Mouse (Mus musculus) embryonic fibroblast, embryonic 13.5 days (primary cell): ENCODE data around the gene Olfr684. TPM values are rescaled to one million over a fixed set of nuclear protein-coding genes. Genes with fewer than 3 reads are reported as not detected.

Experiments used
- H3K27ac ChIP-seq: 2 replicates; pipeline ENCODE4 v1.5.1; 2012; ENCODE audit warnings: low read length, control low read depth, inconsistent platforms; ENCODE audit not compliant: insufficient read depth
- H3K4me1 ChIP-seq: 2 replicates; pipeline ENCODE4 v1.6.1; 2011; ENCODE audit warnings: low read length; ENCODE audit not compliant: control insufficient read depth, insufficient read depth
- H3K4me3 ChIP-seq: 2 replicates; pipeline ENCODE4 v1.5.1; 2011; ENCODE audit warnings: mild to moderate bottlenecking, control low read depth, low read length; ENCODE audit not compliant: insufficient read depth
- CTCF ChIP-seq: IDR thresholded peaks from 2 replicates; pipeline ENCODE4 v1.5.1; 2011; ENCODE audit warnings: mild to moderate bottlenecking, control low read depth, low read length, moderate library complexity, borderline replicate concordance; ENCODE audit not compliant: insufficient read depth
- POLR2A ChIP-seq: IDR thresholded peaks from 2 replicates; pipeline ENCODE4 v1.6.1; 2011; ENCODE audit warnings: low read depth, mild to moderate bottlenecking, control low read depth, low read length, moderate library complexity
- polyA plus RNA-seq: library from polyadenylated mRNA; stranded (reverse); fragments of >200 nt; gene quantifications from 2 replicates; pipeline ENCODE4 v1.2.4, GENCODE M21; 2011; ENCODE audit warnings: low read depth; ENCODE audit not compliant: missing spikeins, insufficient read length

Olfr684 gene
- polyA plus RNA-seq, result not detected in 2 replicates

DNA sequence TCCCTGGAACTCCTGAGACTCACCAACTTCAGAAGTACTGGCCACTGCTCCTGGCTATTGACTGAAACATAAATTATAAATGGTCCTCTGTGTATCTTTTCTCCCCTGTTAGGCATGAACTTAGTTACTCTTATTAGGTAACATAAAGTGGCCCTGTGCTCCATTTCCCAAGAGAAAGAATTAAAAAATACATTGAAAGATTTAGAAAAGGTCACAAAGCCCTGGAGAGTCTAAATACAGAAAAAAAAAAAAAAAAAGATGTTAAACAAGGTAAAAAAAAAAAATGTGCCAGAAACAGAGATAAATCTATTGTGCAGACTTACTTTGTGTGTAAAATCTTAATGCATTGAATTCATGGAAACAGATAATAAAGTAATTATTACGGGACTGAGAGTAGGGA is at the start of gene Olfr684:
Gene Olfr684, minus strand, starts transcription at position 101 of the 400 bp plus-strand sequence.
- Histone ChIP-seq H3K4me1 (no peaks in the 10 kb centered on the region), H3K27ac (no peak within 1 kb of the TSS), H3K4me3 (no peak within 1 kb of the TSS)
- TF ChIP-seq POLR2A, result no peak
- no peak for TF ChIP-seq CTCF

DNA sequence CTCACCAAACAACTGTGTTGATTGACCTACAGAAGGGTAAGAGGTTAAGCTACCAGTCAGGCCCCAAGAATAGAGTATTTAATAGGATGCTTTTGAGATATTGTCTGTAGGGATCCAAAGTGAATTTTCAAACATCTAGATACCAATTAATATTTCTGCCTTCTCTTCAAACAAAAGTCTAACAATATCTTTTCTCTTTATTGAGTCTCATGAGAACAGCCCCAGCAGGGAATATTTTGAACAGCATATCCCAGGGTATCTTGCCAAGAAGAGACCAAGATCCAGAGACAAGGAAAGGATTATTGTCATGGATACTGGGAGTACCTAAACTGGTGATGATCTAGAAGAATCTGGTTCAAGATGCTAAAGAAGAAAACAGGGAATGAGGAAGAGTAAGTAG is 43.9 kb upstream of the Olfr684 start, which contains the start of gene Olfr686:
Gene Olfr686, minus strand, starts transcription at position 101 of the 400 bp plus-strand sequence.
- H3K4me1 ChIP-seq, result no peaks in the 10 kb centered on the region
- H3K4me3 ChIP-seq, result no peak within 1 kb of the TSS
- TF ChIP-seq POLR2A, result no peak
- no peak for TF ChIP-seq CTCF
- H3K27ac ChIP-seq, result no peak within 1 kb of the TSS

DNA sequence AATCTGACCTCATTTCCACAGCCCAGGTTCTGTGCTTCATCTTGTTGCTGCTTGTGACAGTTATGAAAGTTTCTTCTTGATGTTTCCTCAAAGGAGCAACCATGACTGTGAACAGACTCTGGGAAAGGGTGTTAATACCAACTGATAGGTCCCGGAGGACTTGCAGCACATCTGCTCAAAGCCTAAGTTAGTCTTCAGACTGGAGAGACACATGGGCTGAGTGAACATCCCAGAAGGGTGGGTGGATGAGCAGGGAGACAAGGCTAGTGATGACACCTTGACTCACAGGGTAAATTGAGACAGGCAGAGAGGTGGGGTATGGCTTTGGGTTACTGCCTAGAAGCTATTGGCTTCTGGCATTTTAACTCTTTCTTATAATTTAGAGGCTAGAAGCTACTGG is 22.5 kb upstream of the Olfr684 start, which contains the start of gene Olfr685:
Gene Olfr685, minus strand, starts transcription at position 101 of the 400 bp plus-strand sequence.
- H3K4me1 ChIP-seq, result no peaks in the 10 kb centered on the region
- H3K4me3 ChIP-seq, result no peak within 1 kb of the TSS
- TF ChIP-seq POLR2A (no peak), CTCF (no peak)
- H3K27ac ChIP-seq, result no peak within 1 kb of the TSS

DNA sequence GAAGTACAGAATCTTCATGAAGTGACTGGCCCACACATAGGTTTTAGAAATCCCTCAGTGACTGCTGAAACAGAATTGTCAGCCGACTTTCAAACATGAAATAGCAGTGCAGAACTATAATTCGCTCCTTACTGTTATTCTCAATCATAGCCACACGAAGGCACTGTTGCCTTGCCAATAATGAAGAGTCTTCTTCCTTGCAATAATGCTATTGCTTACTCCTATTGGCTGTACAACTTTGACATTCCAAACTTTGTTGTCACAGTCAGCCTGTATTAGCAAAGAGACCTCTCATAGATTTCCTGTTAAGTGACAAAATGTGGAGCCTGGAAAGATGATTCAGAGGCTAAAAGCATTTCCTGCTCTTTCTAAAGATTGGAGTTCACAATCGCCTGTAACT is 7.3 kb upstream of the Olfr684 start:
- TF ChIP-seq POLR2A (no peak), CTCF (no peak)
- H3K4me3 ChIP-seq, result no peak overlapping the region
- H3K27ac ChIP-seq, result no peak overlapping the region
- no peaks in the 10 kb centered on the region for H3K4me1 ChIP-seq

DNA sequence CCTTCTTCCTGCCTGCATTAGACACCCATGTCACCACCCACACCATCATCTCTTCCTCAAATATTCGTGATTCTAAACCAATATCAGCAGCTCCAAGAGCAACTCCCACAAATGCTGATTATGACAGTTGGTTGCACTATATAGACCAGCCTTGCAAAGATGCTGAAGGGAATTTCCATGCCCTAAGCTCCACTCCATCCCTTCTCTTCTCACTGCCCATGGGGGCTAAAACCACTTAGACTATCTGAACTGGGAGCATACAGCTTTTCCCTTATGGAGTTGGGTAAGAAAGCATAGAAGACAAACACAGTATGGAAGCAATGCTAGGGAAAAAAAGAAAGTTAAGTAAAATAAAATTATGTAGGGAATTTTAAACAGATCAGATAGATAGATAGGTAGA is 16.5 kb downstream of the Olfr684 start, which contains the start of gene Olfr683:
Gene Olfr683, minus strand, starts transcription at position 101 of the 400 bp plus-strand sequence.
- H3K4me3 ChIP-seq, result no peak within 1 kb of the TSS
- no peak for TF ChIP-seq CTCF
- no peaks in the 10 kb centered on the region for H3K4me1 ChIP-seq
- H3K27ac ChIP-seq, result no peak within 1 kb of the TSS

DNA sequence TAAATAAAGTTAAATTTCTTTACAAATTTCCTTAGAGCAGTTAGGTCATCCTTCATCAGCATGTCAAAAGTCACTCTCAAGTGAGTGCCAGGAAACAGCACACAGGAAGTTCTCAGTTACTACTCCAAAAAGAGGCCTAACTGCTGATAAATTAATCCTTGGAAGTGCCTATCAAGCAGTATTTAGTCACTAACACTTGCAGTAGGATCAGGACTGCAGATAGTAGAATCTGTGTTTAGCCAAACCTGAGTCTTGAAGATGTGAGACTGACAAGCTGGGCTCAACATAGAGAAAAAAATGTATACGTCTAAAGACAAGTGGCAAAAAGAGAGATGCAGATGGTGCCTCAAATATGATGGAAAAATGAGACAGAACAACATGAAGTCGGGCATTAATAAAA is 22.2 kb downstream of the Olfr684 start:
- Histone ChIP-seq H3K4me1 (no peaks in the 10 kb centered on the region), H3K4me3 (no peak overlapping the region), H3K27ac (no peak overlapping the region)
- TF ChIP-seq CTCF, result no peak

DNA sequence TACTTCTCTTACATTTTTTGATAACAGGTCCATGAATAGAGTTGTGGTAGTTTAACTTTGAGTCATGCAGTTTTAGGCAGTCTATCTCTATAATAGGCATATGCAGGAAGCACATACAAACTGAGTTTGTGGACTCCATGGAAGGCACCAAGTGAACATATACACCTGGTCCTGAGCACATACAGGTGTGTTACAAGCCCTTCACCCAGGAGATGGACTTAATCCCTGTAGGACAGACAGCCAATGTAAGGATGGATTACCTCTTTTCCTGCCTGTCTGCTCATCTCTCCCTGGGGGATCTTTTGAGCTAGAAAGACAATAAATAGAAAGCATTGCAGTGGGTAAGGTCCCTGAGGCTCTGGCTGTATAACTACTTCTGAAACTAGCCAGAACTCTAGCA is 46.9 kb downstream of the Olfr684 start, which contains the start of gene Olfr681:
Gene Olfr681, plus strand, starts transcription at position 301 of the 400 bp plus-strand sequence.
- H3K4me3 ChIP-seq, result no peak within 1 kb of the TSS
- H3K27ac ChIP-seq, result no peak within 1 kb of the TSS
- TF ChIP-seq CTCF (no peak), POLR2A (no peak)
- H3K4me1 ChIP-seq, result no peaks in the 10 kb centered on the region

Other genes with a start within 250 kb of the Olfr684 start
- gene Olfr667, start 242.2 kb downstream of the Olfr684 start, polyA plus RNA-seq, result not detected in 2 replicates
- gene Olfr668, start 235.6 kb downstream of the Olfr684 start, polyA plus RNA-seq, result not detected in 2 replicates
- gene Olfr669, start 229.4 kb downstream of the Olfr684 start, polyA plus RNA-seq, result not detected in 2 replicates
- not detected in 2 replicates for gene Olfr670, start 201.0 kb downstream of the Olfr684 start, polyA plus RNA-seq
- gene Olfr671, start 184.5 kb downstream of the Olfr684 start, polyA plus RNA-seq, result not detected in 2 replicates
- gene Olfr672, start 161.6 kb downstream of the Olfr684 start, polyA plus RNA-seq, result not detected in 2 replicates
- gene Olfr675, start 135.2 kb downstream of the Olfr684 start, polyA plus RNA-seq, result not detected in 2 replicates
- not detected in 2 replicates for gene Olfr676, start 131.0 kb downstream of the Olfr684 start, polyA plus RNA-seq
- gene Olfr677, start 112.3 kb downstream of the Olfr684 start, polyA plus RNA-seq, result not detected in 2 replicates
- gene Olfr678, start 99.2 kb downstream of the Olfr684 start, polyA plus RNA-seq, result not detected in 2 replicates
- gene Olfr679, start 82.4 kb downstream of the Olfr684 start, polyA plus RNA-seq, result not detected in 2 replicates
- gene Olfr680-ps1, start 70.8 kb downstream of the Olfr684 start, polyA plus RNA-seq, result not detected in 2 replicates
- not detected in 2 replicates for gene Olfr681, start 46.8 kb downstream of the Olfr684 start, polyA plus RNA-seq
- gene Olfr683, start 16.6 kb downstream of the Olfr684 start, polyA plus RNA-seq, result not detected in 2 replicates
- not detected in 2 replicates for gene Olfr685, start 22.4 kb upstream of the Olfr684 start, polyA plus RNA-seq
- not detected in 2 replicates for gene Olfr686, start 43.8 kb upstream of the Olfr684 start, polyA plus RNA-seq
- gene Olfr688, start 124.4 kb upstream of the Olfr684 start, polyA plus RNA-seq, result not detected in 2 replicates
- not detected in 2 replicates for gene Olfr689, start 147.5 kb upstream of the Olfr684 start, polyA plus RNA-seq
- gene Olfr690, start 170.5 kb upstream of the Olfr684 start, polyA plus RNA-seq, result not detected in 2 replicates
- not detected in 2 replicates for gene Olfr691, start 178.6 kb upstream of the Olfr684 start, polyA plus RNA-seq
- not detected in 2 replicates for gene Olfr692, start 204.6 kb upstream of the Olfr684 start, polyA plus RNA-seq
- gene Gm5901, start 211.4 kb upstream of the Olfr684 start, polyA plus RNA-seq, result not detected in 2 replicates
- gene Fam160a2, start 236.4 kb upstream of the Olfr684 start, polyA plus RNA-seq, result 25.4 and 30.0 TPM in 2 replicates
- not detected in 2 replicates for gene Cnga4, start 240.9 kb upstream of the Olfr684 start, polyA plus RNA-seq